Mouse (Mus musculus) ES-E14 (cell line): ENCODE measurements around the gene Ofcc1.

Source experiments
- CHD2 ChIP-seq: IDR thresholded peaks from 2 replicates; pipeline ENCODE4 v1.6.1; 2014; ENCODE audit warnings: mild to moderate bottlenecking, low read depth, low read length, inconsistent platforms
- ZC3H11A ChIP-seq: IDR thresholded peaks from 2 replicates; pipeline ENCODE4 v1.6.1; 2012; ENCODE audit warnings: low read depth, mild to moderate bottlenecking, inconsistent platforms, low read length, borderline replicate concordance
- ZNF384 ChIP-seq: IDR thresholded peaks from 2 replicates; pipeline ENCODE4 v1.6.1; 2012; ENCODE audit warnings: low read depth, low read length, inconsistent platforms

DNA sequence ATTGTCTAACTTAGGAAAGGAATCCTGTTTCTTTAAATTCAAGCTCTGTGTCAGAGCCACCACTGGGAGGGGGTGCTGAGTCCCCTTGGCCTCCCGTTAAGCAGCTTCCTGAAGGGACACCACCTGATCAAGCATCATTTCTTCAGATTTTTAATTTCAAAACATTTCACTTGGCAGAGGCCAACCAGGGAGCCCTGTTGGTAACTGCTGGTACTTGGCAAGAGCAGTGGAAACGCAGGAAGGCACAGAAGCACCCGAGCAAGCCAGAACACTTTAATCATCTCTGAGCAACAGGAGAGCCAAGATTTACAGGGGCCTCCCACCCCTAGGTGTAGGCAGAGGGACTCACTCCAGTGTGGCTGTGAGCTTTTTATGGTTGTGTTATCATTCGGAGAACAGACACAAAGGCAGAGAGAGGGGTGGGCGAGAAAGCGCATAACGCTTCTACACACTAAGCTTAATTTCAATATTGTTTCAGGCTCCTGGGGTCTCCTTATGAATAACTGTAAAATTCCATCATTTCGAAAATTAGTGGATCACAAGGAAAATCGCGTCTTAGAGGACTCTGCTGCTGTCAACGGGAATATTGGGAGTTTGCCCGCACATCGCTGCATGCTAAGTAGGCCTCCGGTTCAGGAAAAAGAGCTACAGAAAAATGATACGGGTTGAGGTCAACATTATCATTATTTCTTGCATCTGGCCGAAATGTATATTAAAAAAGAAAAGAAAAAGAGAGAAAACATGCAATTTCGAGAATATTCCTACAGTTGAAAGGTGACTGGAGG is 324.1 kb downstream of the Ofcc1 start:
- TF ChIP-seq ZC3H11A: no peak
- TF ChIP-seq ZNF384: no peak
- TF ChIP-seq CHD2: no peak
